Mouse (Mus musculus): ENCODE measurements around the gene Slc9a9.

GRCm38 (mm10) chr9:95167806-95168205, 498.1 kb downstream of the Slc9a9 start:
- TF ChIP-seq CTCF (IDR thresholded peaks at IDR 0.05; ENCODE audit: insufficient read depth, low read depth, low read length) (no peak), POLR2A (IDR thresholded peaks at IDR 0.05; ENCODE audit: insufficient read depth, low read depth, low read length) (no peak)

Data from olfactory bulb, adult 2 months (tissue).